Mouse (Mus musculus) layer of hippocampus, adult 8-10 months (tissue): ENCODE data around the gene Ccdc160. TPM values are rescaled to one million over a fixed set of nuclear protein-coding genes. Genes with fewer than 3 reads are reported as not detected.

Source experiments
- DNase-seq, 2 experiments: peaks; one replicate each; pipeline ENCODE4 v3.0.0; 2022; ENCODE audit warnings: low spot score in 2 of 2
- total RNA-seq, 4 experiments: library from RNA; stranded (reverse); gene quantifications; 2 replicates each; pipeline ENCODE4 v1.2.4; 2022

Gene Ccdc160
- total RNA-seq, result 1 to 10 TPM; 2.2 to 3.5 (median 2.5) TPM

- DNase-seq, result peak; percentile 34 to 58
Observed at GRCm38 (mm10) chrX:52790980-52791593, at the start of gene Ccdc160. Gene Ccdc160 (plus strand): TSS chrX:52791200.

GRCm38 (mm10) chrX:52743781-52744180 is 47.2 kb upstream of the Ccdc160 start:
- DNase-seq, result no peak

GRCm38 (mm10) chrX:52744201-52745051 is 46.6 kb upstream of the Ccdc160 start:
- no peak for DNase-seq

GRCm38 (mm10) chrX:52745462-52745861 is 45.5 kb upstream of the Ccdc160 start:
- no peak for DNase-seq

- DNase-seq, result no peak
Observed at GRCm38 (mm10) chrX:52745917-52746316, 45.1 kb upstream of the Ccdc160 start.

- no peak for DNase-seq
Observed at GRCm38 (mm10) chrX:52746849-52747248, 44.2 kb upstream of the Ccdc160 start.

GRCm38 (mm10) chrX:52753491-52754085 is 37.4 kb upstream of the Ccdc160 start:
- DNase-seq, result no peak

- DNase-seq, result no peak
Observed at GRCm38 (mm10) chrX:52757164-52757563, 33.8 kb upstream of the Ccdc160 start.

- DNase-seq, result no peak
Observed at GRCm38 (mm10) chrX:52759232-52759631, 31.8 kb upstream of the Ccdc160 start.

GRCm38 (mm10) chrX:52760191-52760945 is 30.6 kb upstream of the Ccdc160 start:
- DNase-seq, result no peak

- DNase-seq, result no peak
Observed at GRCm38 (mm10) chrX:52762221-52762620, 28.8 kb upstream of the Ccdc160 start.

GRCm38 (mm10) chrX:52775973-52776372 is 15.0 kb upstream of the Ccdc160 start:
- peak in 1 of 2 experiments; percentile 3 for DNase-seq

- DNase-seq, result no peak
Observed at GRCm38 (mm10) chrX:52777671-52778070, 13.3 kb upstream of the Ccdc160 start.

GRCm38 (mm10) chrX:52783898-52784297 is 7.1 kb upstream of the Ccdc160 start:
- no peak for DNase-seq

- DNase-seq, result no peak
Observed at GRCm38 (mm10) chrX:52791944-52792719, 1.1 kb downstream of the Ccdc160 start.

GRCm38 (mm10) chrX:52792861-52793260 is 1.9 kb downstream of the Ccdc160 start:
- no peak for DNase-seq

GRCm38 (mm10) chrX:52795816-52796215 is 4.8 kb downstream of the Ccdc160 start:
- DNase-seq, result no peak

GRCm38 (mm10) chrX:52797031-52797625 is 6.1 kb downstream of the Ccdc160 start:
- no peak for DNase-seq

- DNase-seq, result no peak
Observed at GRCm38 (mm10) chrX:52798255-52798654, 7.3 kb downstream of the Ccdc160 start.

- no peak for DNase-seq
Observed at GRCm38 (mm10) chrX:52799566-52799965, 8.6 kb downstream of the Ccdc160 start.
